24 mouse cellular contexts compared by ENCODE assay signal in genomic region chr2:102864695-102865353, GRCm38 (mm10). TPM values are rescaled to one million over a fixed set of nuclear protein-coding genes. Genes with fewer than 3 reads are reported as not detected.
DNase-seq lines count a peak whose midpoint lies in the region; ATAC-seq and TF ChIP-seq lines count a peak whose summit lies in the region.
"Had no signal": no experiment of that assay in that cellular context is flagged by ENCODE, and none has a peak within 500 bp of the region (broad histone marks: within the 10 kb centered on the region; RNA-seq: fewer than 3 reads in every experiment).

No protein-coding gene starts in this region.

- 61% methylated on average over 6 of the region's 6 CpGs for WGBS in embryonic facial prominence, embryonic 14.5 days
- 73% methylated on average over 6 of the region's 6 CpGs for WGBS in embryonic facial prominence, embryonic 10.5 days
- 70% methylated on average over 6 of the region's 6 CpGs for WGBS in liver, embryonic 11.5 days
- WGBS in liver, embryonic 12.5 days (ENCODE audit: insufficient replicate concordance), result 59% methylated on average over 6 of the region's 6 CpGs

- no peak overlapping the region for H3K9ac ChIP-seq in embryonic facial prominence, embryonic 14.5 days (ENCODE audit: low read depth, low read length)
- H3K9ac ChIP-seq in liver, embryonic 11.5 days (ENCODE audit: low read depth, low read length), result no peak overlapping the region
- H3K9ac ChIP-seq in liver, embryonic 12.5 days, result no peak overlapping the region
- H3K9ac ChIP-seq: embryonic facial prominence, embryonic 13.5 days; forebrain, embryonic 13.5 days; heart, embryonic 13.5 days; hindbrain, embryonic 15.5 days had no signal

- ATAC-seq in embryonic facial prominence, embryonic 14.5 days (ENCODE audit: low read depth), result peak; percentile 33; the same call in 1 of the 2 replicates
- peak; percentile 34; the same call in 1 of the 2 replicates for ATAC-seq in liver, embryonic 11.5 days (replicated peaks; ENCODE audit: low FRiP score)
- no peak; the same call in 1 of the 2 replicates for ATAC-seq in liver, embryonic 12.5 days
- peak; percentile 80 for ATAC-seq in megakaryocyte-erythroid progenitor cell, adult 5-6 weeks (replicated peaks; ENCODE audit: low FRiP score, low TSS enrichment, poor library complexity, severe bottlenecking)
- ATAC-seq in erythroblast, adult 5-6 weeks (replicated peaks; ENCODE audit: low FRiP score, poor library complexity, severe bottlenecking), result no peak
- ATAC-seq: activated CD4-positive, CD25-positive, alpha-beta regulatory T cell, adult 4 months; inflammation-experienced regulatory T-cells, adult 6 months; intestine, postnatal 0 days; Patski had no signal

- TF ChIP-seq CTCF in brain, embryonic 14.5 days (IDR thresholded peaks at IDR 0.05; ENCODE audit: borderline replicate concordance, extremely low read depth, insufficient read depth, insufficient read length), result no peak

- TF ChIP-seq POLR2A in brain, embryonic 14.5 days (IDR thresholded peaks at IDR 0.05; ENCODE audit: borderline replicate concordance, extremely low read depth, insufficient read depth, insufficient read length, poor library complexity, severe bottlenecking), result no peak

- H3K4me3 ChIP-seq in embryonic facial prominence, embryonic 14.5 days (ENCODE audit: low read depth, low read length), result no peak overlapping the region
- no peak overlapping the region for H3K4me3 ChIP-seq in embryonic facial prominence, embryonic 10.5 days
- no peak overlapping the region for H3K4me3 ChIP-seq in liver, embryonic 11.5 days (ENCODE audit: low read depth, low read length)
- no peak overlapping the region for H3K4me3 ChIP-seq in liver, embryonic 12.5 days
- H3K4me3 ChIP-seq: embryonic facial prominence, embryonic 13.5 days; erythroblast, embryonic 14.5 days; forebrain, embryonic 13.5 days; gastrocnemius, adult 2 months; heart, embryonic 13.5 days; hindbrain, embryonic 15.5 days had no signal

- DNase-seq in embryonic facial prominence, embryonic 14.5 days (ENCODE audit: low spot score), result peak; percentile 23
- no peak for DNase-seq in embryonic facial prominence, embryonic 10.5 days (ENCODE audit: low spot score)
- DNase-seq in liver, embryonic 11.5 days (ENCODE audit: low spot score), result no peak
- peak; percentile 31 for DNase-seq in brain, embryonic 14.5 days (ENCODE audit: low read depth)
- no peak for DNase-seq in heart, adult 18-20 months
- DNase-seq: adrenal gland, postnatal 14 days; B cell, adult 2 months; cerebellum, adult 2 months; cerebellum, postnatal 10 days; gastrocnemius, adult 2 months; gastrocnemius, postnatal 25 days; heart, postnatal 36 days had no signal

- no peak overlapping the region for H3K4me2 ChIP-seq in embryonic facial prominence, embryonic 14.5 days (ENCODE audit: low read depth, low read length)
- no peak overlapping the region for H3K4me2 ChIP-seq in liver, embryonic 11.5 days
- H3K4me2 ChIP-seq in liver, embryonic 12.5 days, result no peak overlapping the region
- H3K4me2 ChIP-seq: embryonic facial prominence, embryonic 13.5 days; forebrain, embryonic 13.5 days; heart, embryonic 13.5 days; hindbrain, embryonic 15.5 days had no signal

- no peaks in the 10 kb centered on the region for H3K4me1 ChIP-seq in embryonic facial prominence, embryonic 14.5 days (ENCODE audit: control insufficient read depth, insufficient read depth, low read length)
- peaks cover 10% of the 10 kb centered on the region; the same call in 1 of the 2 replicates for H3K4me1 ChIP-seq in embryonic facial prominence, embryonic 10.5 days
- H3K4me1 ChIP-seq in liver, embryonic 11.5 days (replicated peaks; ENCODE audit: control insufficient read depth, insufficient read depth, low read length), result peaks cover 34% of the 10 kb centered on the region
- H3K4me1 ChIP-seq in liver, embryonic 12.5 days, result peaks cover 44% of the 10 kb centered on the region
- H3K4me1 ChIP-seq: hindbrain, embryonic 15.5 days had no signal

- no peaks in the 10 kb centered on the region for H3K9me3 ChIP-seq in embryonic facial prominence, embryonic 14.5 days (ENCODE audit: control insufficient read depth, low read length)
- H3K9me3 ChIP-seq in embryonic facial prominence, embryonic 10.5 days, result no peaks in the 10 kb centered on the region
- H3K9me3 ChIP-seq in liver, embryonic 11.5 days (ENCODE audit: control insufficient read depth, low read length), result no peaks in the 10 kb centered on the region
- H3K9me3 ChIP-seq in liver, embryonic 12.5 days (replicated peaks), result no peaks in the 10 kb centered on the region
- H3K9me3 ChIP-seq: embryonic facial prominence, embryonic 13.5 days; forebrain, embryonic 13.5 days; heart, embryonic 13.5 days; hindbrain, embryonic 15.5 days had no signal

- H3K27ac ChIP-seq in embryonic facial prominence, embryonic 14.5 days (replicated peaks; ENCODE audit: low read depth, low read length), result no peak overlapping the region
- H3K27ac ChIP-seq in embryonic facial prominence, embryonic 10.5 days (replicated peaks), result no peak overlapping the region
- H3K27ac ChIP-seq in liver, embryonic 11.5 days (ENCODE audit: low read depth, low read length), result no peak overlapping the region
- no peak overlapping the region for H3K27ac ChIP-seq in liver, embryonic 12.5 days
- H3K27ac ChIP-seq: embryonic facial prominence, embryonic 13.5 days; forebrain, embryonic 13.5 days; gastrocnemius, adult 2 months; heart, embryonic 13.5 days; hindbrain, embryonic 15.5 days had no signal

- peaks cover 6% of the 10 kb centered on the region; the same call in 1 of the 2 replicates for H3K36me3 ChIP-seq in embryonic facial prominence, embryonic 14.5 days (ENCODE audit: control insufficient read depth, insufficient read depth, low read length)
- no peaks in the 10 kb centered on the region for H3K36me3 ChIP-seq in embryonic facial prominence, embryonic 10.5 days (replicated peaks)
- H3K36me3 ChIP-seq in liver, embryonic 11.5 days (ENCODE audit: control insufficient read depth, insufficient read depth, low read length), result no peaks in the 10 kb centered on the region; the same call in 1 of the 2 replicates
- peaks cover 30% of the 10 kb centered on the region for H3K36me3 ChIP-seq in liver, embryonic 12.5 days
- H3K36me3 ChIP-seq: hindbrain, embryonic 15.5 days had no signal

- no peaks in the 10 kb centered on the region for H3K27me3 ChIP-seq in embryonic facial prominence, embryonic 14.5 days (replicated peaks; ENCODE audit: control insufficient read depth, insufficient read depth, low read length)
- H3K27me3 ChIP-seq in embryonic facial prominence, embryonic 10.5 days (replicated peaks; ENCODE audit: low read depth, poor library complexity, severe bottlenecking), result no peaks in the 10 kb centered on the region
- no peaks in the 10 kb centered on the region for H3K27me3 ChIP-seq in liver, embryonic 11.5 days (replicated peaks; ENCODE audit: control insufficient read depth, insufficient read depth, low read length)
- no peaks in the 10 kb centered on the region for H3K27me3 ChIP-seq in liver, embryonic 12.5 days (replicated peaks)
- H3K27me3 ChIP-seq: embryonic facial prominence, embryonic 13.5 days; forebrain, embryonic 13.5 days; heart, embryonic 13.5 days; hindbrain, embryonic 15.5 days; Patski had no signal

RNA-seq across cellular contexts. Expression of gene Cd44, which starts 36.6 kb away (rescaled TPM):
- polyA plus RNA-seq in embryonic facial prominence, embryonic 14.5 days (2014; fragmentation: Nextera tagmentation; extraction: Ambion mirVana), result 49.8 and 57.3 TPM in 2 replicates
- polyA plus RNA-seq in embryonic facial prominence, embryonic 10.5 days (2016; fragmentation: Nextera tagmentation; extraction: Ambion mirVana), result 2.2 and 2.5 TPM in 2 replicates
- 25.9 and 28.1 TPM in 2 replicates for polyA plus RNA-seq in liver, embryonic 11.5 days (2014; fragmentation: Nextera tagmentation; extraction: Ambion mirVana)
- 17.8 and 18.6 TPM in 2 replicates for polyA plus RNA-seq in liver, embryonic 12.5 days (2016; fragmentation: Nextera tagmentation; extraction: Ambion mirVana)
- polyA plus RNA-seq in brain, embryonic 14.5 days (2012; rRNA removed), result 2.8 and 4.1 TPM in 2 replicates
- 111 and 112 TPM in 2 replicates for total RNA-seq in megakaryocyte-erythroid progenitor cell, adult 5-6 weeks (2014; fragmentation: Nextera tagmentation)
- 124 and 143 TPM in 2 replicates for total RNA-seq in megakaryocyte-erythroid progenitor cell, adult 5-6 weeks (2017)
- total RNA-seq in erythroblast, adult 5-6 weeks (2015; ENCODE audit: low replicate concordance), result 59.9 and 67.5 TPM in 2 replicates
- 36.5 and 44.4 TPM in 2 replicates for total RNA-seq in erythroblast, adult 5-6 weeks (2017; ENCODE audit: low replicate concordance)
- total RNA-seq in heart, adult 18-20 months (2021), result 1 to 10 TPM; 8.9 to 9.8 TPM

Comparison
In these comparisons a context has a peak if more than half of its experiments do, and no peak if none do; other contexts are left out.
1. ATAC-seq: peak in embryonic facial prominence, embryonic 14.5 days (single experiment), liver, embryonic 11.5 days (single experiment) and megakaryocyte-erythroid progenitor cell, adult 5-6 weeks (single experiment); none in liver, embryonic 12.5 days (single experiment) and erythroblast, adult 5-6 weeks (single experiment).
2. DNase-seq: peak in embryonic facial prominence, embryonic 14.5 days (single experiment) and brain, embryonic 14.5 days (single experiment); none in embryonic facial prominence, embryonic 10.5 days (single experiment), liver, embryonic 11.5 days (single experiment) and heart, adult 18-20 months (0 of 2).